ENCODE assay signal across 8 mouse cellular contexts in the genomic region with DNA sequence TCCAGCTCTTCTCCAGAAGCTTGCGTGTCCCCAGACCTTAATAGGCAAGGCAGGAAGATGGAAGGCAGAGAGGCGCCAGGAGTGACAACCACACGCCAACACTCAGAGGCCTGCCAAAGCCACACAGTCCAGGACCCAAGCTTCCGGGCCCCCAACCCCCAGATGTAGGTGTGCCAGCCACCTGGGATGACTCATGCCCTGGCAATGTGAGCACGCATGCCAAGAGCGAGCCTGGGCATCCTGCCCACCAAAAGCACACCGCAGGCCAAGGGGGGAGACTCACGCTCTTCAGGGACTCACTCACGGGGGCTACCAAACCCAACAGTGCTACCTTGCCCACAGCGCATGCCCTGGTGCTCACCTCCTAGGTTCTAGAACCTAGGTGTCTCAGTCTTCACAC. TPM values are rescaled to one million over a fixed set of nuclear protein-coding genes. Genes with fewer than 3 reads are reported as not detected.
DNase-seq lines count a peak whose midpoint lies in the region; ATAC-seq and TF ChIP-seq lines count a peak whose summit lies in the region.

No protein-coding gene starts in this region.

- TF ChIP-seq CTCF in thymus, adult 2 months (IDR thresholded peaks at IDR 0.05; ENCODE audit: borderline replicate concordance, control insufficient read depth, extremely low read depth, insufficient read depth, low read length, poor library complexity) = no peak

- peaks cover 69% of the 10 kb centered on the region for H3K27me3 ChIP-seq in embryonic facial prominence, embryonic 12.5 days
- peaks cover 44% of the 10 kb centered on the region for H3K27me3 ChIP-seq in midbrain, embryonic 11.5 days (ENCODE audit: control insufficient read depth, insufficient read depth, low read length)
- H3K27me3 ChIP-seq in thymus, adult 2 months (ENCODE audit: control insufficient read depth, insufficient read depth, low read length) = peaks cover 7% of the 10 kb centered on the region; the same call in 1 of the 2 replicates

- no peak for ATAC-seq in embryonic facial prominence, embryonic 12.5 days (ENCODE audit: insufficient number of reproducible peaks, insufficient read depth, low FRiP score, low TSS enrichment)
- no peak for ATAC-seq in midbrain, embryonic 11.5 days (ENCODE audit: low FRiP score)

- 0 out of 2 replicates have a peak, but pooled peaks have one; percentile 24 for TF ChIP-seq POLR2A in thymus, adult 2 months (IDR thresholded peaks at IDR 0.05; ENCODE audit: control insufficient read depth, extremely low read depth, insufficient read depth, low read length, poor library complexity)

- WGBS in embryonic facial prominence, embryonic 12.5 days = 52% methylated on average over 10 of the region's 10 CpGs
- 66% methylated on average over 10 of the region's 10 CpGs for WGBS in midbrain, embryonic 11.5 days
- WGBS in thymus, adult 2 months = under 1% methylated on average over 10 of the region's 10 CpGs

- DNase-seq in urinary bladder, adult 18-20 months (ENCODE audit: low spot score in 2 of 2) = peak; percentile 73 to 74
- DNase-seq in urinary bladder, adult 2 months (ENCODE audit: low spot score) = no peak
- DNase-seq in heart, postnatal 4 days = peak; percentile 69
- peak; percentile 43 to 84 for DNase-seq in left cerebral cortex, postnatal 25 days (ENCODE audit: low spot score in 2 of 2)
- DNase-seq in midbrain, embryonic 11.5 days (ENCODE audit: low spot score, missing footprints) = no peak
- peak; percentile 32 for DNase-seq in thymus, adult 2 months
- no peak for DNase-seq in embryo, embryonic 9.5 days (ENCODE audit: extremely low spot score)

- intact Hi-C loops in left cerebral cortex, postnatal 25 days (cut with DNase I) = no loop called here

- peaks cover 10% of the 10 kb centered on the region; the same call in 1 of the 2 replicates for H3K4me1 ChIP-seq in embryonic facial prominence, embryonic 12.5 days
- H3K4me1 ChIP-seq in midbrain, embryonic 11.5 days (ENCODE audit: control insufficient read depth, insufficient read depth, low read length) = peaks cover 10% of the 10 kb centered on the region
- H3K4me1 ChIP-seq in thymus, adult 2 months (replicated peaks; ENCODE audit: control insufficient read depth, insufficient read depth, low read length) = peaks cover 27% of the 10 kb centered on the region

- H3K4me2 ChIP-seq in embryonic facial prominence, embryonic 12.5 days (replicated peaks) = peak overlapping the region; percentile 72
- H3K4me2 ChIP-seq in midbrain, embryonic 11.5 days = peak overlapping the region; percentile 53

- H3K9me3 ChIP-seq in embryonic facial prominence, embryonic 12.5 days = no peaks in the 10 kb centered on the region
- H3K9me3 ChIP-seq in midbrain, embryonic 11.5 days (ENCODE audit: control insufficient read depth, low read length) = no peaks in the 10 kb centered on the region

- H3K4me3 ChIP-seq in embryonic facial prominence, embryonic 12.5 days = peak overlapping the region; percentile 39
- H3K4me3 ChIP-seq in midbrain, embryonic 11.5 days (ENCODE audit: low read depth, low read length) = peak overlapping the region; percentile 30
- peak overlapping the region; percentile 43 for H3K4me3 ChIP-seq in thymus, adult 2 months (ENCODE audit: control insufficient read depth, insufficient read depth, low read length)

- no peaks in the 10 kb centered on the region for H3K36me3 ChIP-seq in embryonic facial prominence, embryonic 12.5 days
- H3K36me3 ChIP-seq in midbrain, embryonic 11.5 days (ENCODE audit: control insufficient read depth, insufficient read depth, low read length) = no peaks in the 10 kb centered on the region
- no peaks in the 10 kb centered on the region for H3K36me3 ChIP-seq in thymus, adult 2 months (ENCODE audit: control insufficient read depth, insufficient read depth, low read length)

- H3K9ac ChIP-seq in embryonic facial prominence, embryonic 12.5 days = no peak overlapping the region
- H3K9ac ChIP-seq in midbrain, embryonic 11.5 days (ENCODE audit: low read length) = no peak overlapping the region

- no peak overlapping the region for H3K27ac ChIP-seq in embryonic facial prominence, embryonic 12.5 days
- no peak overlapping the region for H3K27ac ChIP-seq in midbrain, embryonic 11.5 days (ENCODE audit: low read depth, low read length)
- no peak overlapping the region for H3K27ac ChIP-seq in thymus, adult 2 months (ENCODE audit: control insufficient read depth, insufficient read depth, low read length)

RNA-seq across cellular contexts. Expression of gene Rnf39, which starts 0.3 kb away (rescaled TPM):
- 8.9 and 11.0 TPM in 2 replicates for polyA plus RNA-seq in urinary bladder, adult 2 months (2012; rRNA removed)
- polyA plus RNA-seq in embryonic facial prominence, embryonic 12.5 days (2016; fragmentation: Nextera tagmentation; extraction: Ambion mirVana) = 0.23 and 0.41 TPM in 2 replicates
- total RNA-seq in heart, postnatal 4 days (2021) = under 1 TPM; 0.45 TPM
- 1 to 10 TPM; 5.4 to 7.4 TPM for total RNA-seq in left cerebral cortex, postnatal 25 days (2021)
- 0.46 TPM in 2 replicates for polyA plus RNA-seq in midbrain, embryonic 11.5 days (2014; fragmentation: Nextera tagmentation; extraction: Ambion mirVana)
- 3.8 and 4.2 TPM in 2 replicates for polyA plus RNA-seq in thymus, adult 2 months (2012; rRNA removed)

RNA-seq across cellular contexts. Expression of gene Ppp1r11, which starts 9.2 kb away (rescaled TPM):
- 114 and 122 TPM in 2 replicates for polyA plus RNA-seq in urinary bladder, adult 2 months (2012; rRNA removed)
- polyA plus RNA-seq in embryonic facial prominence, embryonic 12.5 days (2016; fragmentation: Nextera tagmentation; extraction: Ambion mirVana) = 111 and 122 TPM in 2 replicates
- 10 to 100 TPM; 56.0 to 61.3 TPM for total RNA-seq in heart, postnatal 4 days (2021)
- 100 to 1,000 TPM; 119 to 132 TPM for total RNA-seq in left cerebral cortex, postnatal 25 days (2021)
- polyA plus RNA-seq in midbrain, embryonic 11.5 days (2014; fragmentation: Nextera tagmentation; extraction: Ambion mirVana) = 152 and 157 TPM in 2 replicates
- polyA plus RNA-seq in thymus, adult 2 months (2012; rRNA removed) = 61.5 and 82.3 TPM in 2 replicates

RNA-seq across cellular contexts. Expression of gene Znrd1, which starts 16.0 kb away (rescaled TPM):
- 38.3 and 39.6 TPM in 2 replicates for polyA plus RNA-seq in urinary bladder, adult 2 months (2012; rRNA removed)
- polyA plus RNA-seq in embryonic facial prominence, embryonic 12.5 days (2016; fragmentation: Nextera tagmentation; extraction: Ambion mirVana) = 98.7 and 112 TPM in 2 replicates
- 10 to 100 TPM; 24.9 to 29.3 TPM for total RNA-seq in heart, postnatal 4 days (2021)
- 10 to 100 TPM; 29.8 to 34.5 TPM for total RNA-seq in left cerebral cortex, postnatal 25 days (2021)
- polyA plus RNA-seq in midbrain, embryonic 11.5 days (2014; fragmentation: Nextera tagmentation; extraction: Ambion mirVana) = 83.5 and 86.7 TPM in 2 replicates
- polyA plus RNA-seq in thymus, adult 2 months (2012; rRNA removed) = 54.1 and 58.7 TPM in 2 replicates

RNA-seq across cellular contexts. Expression of gene Znrd1as, which starts 16.0 kb away (rescaled TPM):
- 15.9 and 17.0 TPM in 2 replicates for polyA plus RNA-seq in urinary bladder, adult 2 months (2012; rRNA removed)
- 4.8 and 6.5 TPM in 2 replicates for polyA plus RNA-seq in embryonic facial prominence, embryonic 12.5 days (2016; fragmentation: Nextera tagmentation; extraction: Ambion mirVana)
- total RNA-seq in heart, postnatal 4 days (2021) = 1 to 10 TPM; 7.2 to 7.3 TPM
- 1 to 10 TPM; 5.0 to 5.2 TPM for total RNA-seq in left cerebral cortex, postnatal 25 days (2021)
- 8.5 and 9.4 TPM in 2 replicates for polyA plus RNA-seq in midbrain, embryonic 11.5 days (2014; fragmentation: Nextera tagmentation; extraction: Ambion mirVana)
- polyA plus RNA-seq in thymus, adult 2 months (2012; rRNA removed) = 0.85 and 1.0 TPM in 2 replicates

RNA-seq across cellular contexts. Expression of gene 2410137M14Rik, which starts 38.6 kb away (rescaled TPM):
- polyA plus RNA-seq in urinary bladder, adult 2 months (2012; rRNA removed) = 0.30 and 0.56 TPM in 2 replicates
- polyA plus RNA-seq in embryonic facial prominence, embryonic 12.5 days (2016; fragmentation: Nextera tagmentation; extraction: Ambion mirVana) = not detected in 2 replicates
- not detected for total RNA-seq in heart, postnatal 4 days (2021)
- under 1 TPM in 1 of 2 experiments, not detected in 1; 0.66 TPM for total RNA-seq in left cerebral cortex, postnatal 25 days (2021)
- polyA plus RNA-seq in midbrain, embryonic 11.5 days (2014; fragmentation: Nextera tagmentation; extraction: Ambion mirVana) = 0.39 TPM in 1 of 2 replicates, not detected in the other
- polyA plus RNA-seq in thymus, adult 2 months (2012; rRNA removed) = not detected in 2 replicates

Comparison
In these comparisons a context has a peak if more than half of its experiments do, and no peak if none do; other contexts are left out.
1. DNase-seq: peak in urinary bladder, adult 18-20 months (2 of 2), heart, postnatal 4 days (single experiment), left cerebral cortex, postnatal 25 days (2 of 2) and thymus, adult 2 months (single experiment); none in urinary bladder, adult 2 months (single experiment), midbrain, embryonic 11.5 days (single experiment) and embryo, embryonic 9.5 days (single experiment).
2. Peak in every context shown above with its lines, with median percentiles within 50 percentile points of each other: H3K4me3 ChIP-seq.